In the genomic region with DNA sequence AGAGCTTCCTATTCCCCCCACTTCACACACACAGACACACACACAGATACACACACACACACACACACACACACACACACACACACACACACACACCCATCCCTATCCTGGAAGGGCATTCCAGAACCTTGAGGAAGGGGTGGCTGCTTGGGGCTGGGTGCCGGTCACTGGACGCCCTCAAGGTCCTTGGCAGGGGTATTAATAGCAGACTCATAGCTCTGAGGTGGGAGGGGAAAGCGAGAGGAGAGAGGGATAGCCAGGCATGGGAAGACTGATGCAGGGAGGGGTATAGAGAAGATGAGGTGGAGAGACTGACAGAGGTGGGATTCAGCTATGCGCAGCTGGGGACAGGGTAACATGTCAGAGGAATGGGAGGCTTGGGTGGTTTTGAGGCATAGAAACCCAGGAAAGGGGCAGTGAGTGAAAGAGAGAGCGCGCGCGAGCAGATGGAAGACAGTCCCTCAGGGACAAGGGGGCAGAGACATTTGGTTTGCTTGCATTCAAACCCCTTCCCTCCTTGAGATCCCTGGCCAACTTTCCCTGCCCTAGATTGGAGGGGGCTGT, we compare ENCODE assay signal across 9 mouse cellular contexts. TPM values are rescaled to one million over a fixed set of nuclear protein-coding genes. Genes with fewer than 3 reads are reported as not detected.
DNase-seq lines count a peak whose midpoint lies in the region; ATAC-seq and TF ChIP-seq lines count a peak whose summit lies in the region.
"Had no signal": no experiment of that assay in that cellular context is flagged by ENCODE, and none has a peak within 500 bp of the region (broad histone marks: within the 10 kb centered on the region; RNA-seq: fewer than 3 reads in every experiment).

No protein-coding gene starts in this region.

- no peak for TF ChIP-seq CTCF in midbrain, postnatal 0 days (IDR thresholded peaks at IDR 0.05)

- no peaks in the 10 kb centered on the region for H3K9me3 ChIP-seq in heart, embryonic 16.5 days (replicated peaks; ENCODE audit: control insufficient read depth, low read length)
- H3K9me3 ChIP-seq in embryonic facial prominence, embryonic 13.5 days = no peaks in the 10 kb centered on the region
- H3K9me3 ChIP-seq in hindbrain, embryonic 12.5 days (replicated peaks) = no peaks in the 10 kb centered on the region
- no peaks in the 10 kb centered on the region for H3K9me3 ChIP-seq in midbrain, postnatal 0 days (ENCODE audit: low read length)

- H3K27ac ChIP-seq in heart, embryonic 16.5 days (ENCODE audit: low read length) = no peak overlapping the region
- H3K27ac ChIP-seq in embryonic facial prominence, embryonic 13.5 days = no peak overlapping the region
- H3K27ac ChIP-seq in hindbrain, embryonic 12.5 days = 0 out of 2 replicates have a peak overlapping the region, but pooled peaks have one; percentile 12
- H3K27ac ChIP-seq in midbrain, postnatal 0 days (ENCODE audit: low read depth, low read length) = peak overlapping the region; percentile 70
- H3K27ac ChIP-seq: macrophage had no signal

- WGBS in heart, embryonic 16.5 days = 17% methylated on average over 8 of the region's 8 CpGs
- WGBS in embryonic facial prominence, embryonic 13.5 days = 17% methylated on average over 8 of the region's 8 CpGs
- WGBS in hindbrain, embryonic 12.5 days = 18% methylated on average over 8 of the region's 8 CpGs
- 6% methylated on average over 8 of the region's 8 CpGs for WGBS in midbrain, postnatal 0 days

- ATAC-seq in heart, embryonic 16.5 days (replicated peaks; ENCODE audit: extremely low read depth, insufficient read depth, low FRiP score) = no peak
- ATAC-seq in embryonic facial prominence, embryonic 13.5 days (ENCODE audit: insufficient number of reproducible peaks, insufficient read depth, low FRiP score, low TSS enrichment, low read depth) = no peak
- ATAC-seq in hindbrain, embryonic 12.5 days (ENCODE audit: low FRiP score) = no peak
- no peak for ATAC-seq in midbrain, postnatal 0 days (ENCODE audit: low FRiP score)
- ATAC-seq in megakaryocyte-erythroid progenitor cell, adult 5-6 weeks (replicated peaks; ENCODE audit: low FRiP score, low TSS enrichment, poor library complexity, severe bottlenecking) = no peak

- no peak for DNase-seq in heart, postnatal 36 days
- peak; percentile 48 for DNase-seq in midbrain, postnatal 0 days (ENCODE audit: low spot score)
- DNase-seq in T-cell, adult 2 months (ENCODE audit: low spot score) = no peak
- DNase-seq in layer of hippocampus, adult 9-10 months (ENCODE audit: low spot score) = no peak

- peak overlapping the region; percentile 61 for H3K9ac ChIP-seq in heart, embryonic 16.5 days (ENCODE audit: low read length)
- H3K9ac ChIP-seq in embryonic facial prominence, embryonic 13.5 days = peak overlapping the region; percentile 59
- peak overlapping the region; percentile 67 for H3K9ac ChIP-seq in hindbrain, embryonic 12.5 days
- H3K9ac ChIP-seq in midbrain, postnatal 0 days (replicated peaks; ENCODE audit: low read length, poor library complexity, severe bottlenecking) = peak overlapping the region; percentile 91

- H3K4me2 ChIP-seq in heart, embryonic 16.5 days (ENCODE audit: low read depth, low read length) = peak overlapping the region; percentile 59
- H3K4me2 ChIP-seq in embryonic facial prominence, embryonic 13.5 days = peak overlapping the region; percentile 70
- H3K4me2 ChIP-seq in hindbrain, embryonic 12.5 days (replicated peaks) = peak overlapping the region; percentile 82
- H3K4me2 ChIP-seq in midbrain, postnatal 0 days (ENCODE audit: low read depth, low read length, poor library complexity, severe bottlenecking) = peak overlapping the region; percentile 88

- H3K4me1 ChIP-seq in heart, embryonic 16.5 days (ENCODE audit: control insufficient read depth, insufficient read depth, low read length) = peaks cover 27% of the 10 kb centered on the region
- H3K4me1 ChIP-seq in embryonic facial prominence, embryonic 13.5 days = peaks cover 45% of the 10 kb centered on the region
- H3K4me1 ChIP-seq in hindbrain, embryonic 12.5 days = peaks cover 58% of the 10 kb centered on the region
- peaks cover 20% of the 10 kb centered on the region for H3K4me1 ChIP-seq in midbrain, postnatal 0 days (ENCODE audit: insufficient read depth, low read length)

- H3K27me3 ChIP-seq in heart, embryonic 16.5 days (ENCODE audit: control insufficient read depth, insufficient read depth, low read length) = peaks cover 41% of the 10 kb centered on the region
- peaks cover 53% of the 10 kb centered on the region for H3K27me3 ChIP-seq in embryonic facial prominence, embryonic 13.5 days
- peaks cover 56% of the 10 kb centered on the region for H3K27me3 ChIP-seq in hindbrain, embryonic 12.5 days
- no peaks in the 10 kb centered on the region for H3K27me3 ChIP-seq in midbrain, postnatal 0 days (ENCODE audit: insufficient read depth, low read length)

- peak overlapping the region; percentile 28 for H3K4me3 ChIP-seq in heart, embryonic 16.5 days (ENCODE audit: low read length)
- peak overlapping the region; percentile 36 for H3K4me3 ChIP-seq in embryonic facial prominence, embryonic 13.5 days
- H3K4me3 ChIP-seq in hindbrain, embryonic 12.5 days = peak overlapping the region; percentile 39
- H3K4me3 ChIP-seq in midbrain, postnatal 0 days (ENCODE audit: low read depth, low read length) = peak overlapping the region; percentile 71

- H3K36me3 ChIP-seq in heart, embryonic 16.5 days (ENCODE audit: control insufficient read depth, insufficient read depth) = peaks cover 2% of the 10 kb centered on the region; the same call in 1 of the 2 replicates
- H3K36me3 ChIP-seq in embryonic facial prominence, embryonic 13.5 days = peaks cover 2% of the 10 kb centered on the region; the same call in 1 of the 2 replicates
- 0 out of 2 replicates have a peak, but pooled peaks cover 2% of the 10 kb centered on the region for H3K36me3 ChIP-seq in hindbrain, embryonic 12.5 days
- H3K36me3 ChIP-seq in midbrain, postnatal 0 days (ENCODE audit: insufficient read depth, low read length) = no peaks in the 10 kb centered on the region

- intact Hi-C loops in heart, postnatal 36 days (cut with DNase I) = loop anchor here (10.0 kb wide), 1 partner anchor 1056 kb away; no protein-coding TSS in a partner anchor

RNA-seq across cellular contexts. Expression of a gene that starts 3.4 kb away (rescaled TPM):
- 64.9 and 76.1 TPM in 2 replicates for polyA plus RNA-seq in heart, embryonic 16.5 days (2015; fragmentation: Nextera tagmentation; extraction: Ambion mirVana)
- 100 to 1,000 TPM; 118 TPM for total RNA-seq in heart, postnatal 36 days (2021)
- polyA plus RNA-seq in embryonic facial prominence, embryonic 13.5 days (2015; fragmentation: Nextera tagmentation; extraction: Ambion mirVana) = 62.6 and 74.4 TPM in 2 replicates
- 43.5 and 45.6 TPM in 2 replicates for polyA plus RNA-seq in hindbrain, embryonic 12.5 days (2016; fragmentation: Nextera tagmentation; extraction: Ambion mirVana)
- 170 and 207 TPM in 2 replicates for total RNA-seq in midbrain, postnatal 0 days (2014; rRNA removed)
- polyA plus RNA-seq in midbrain, postnatal 0 days (2015; fragmentation: Nextera tagmentation; extraction: Ambion mirVana) = 52.0 and 54.8 TPM in 2 replicates
- total RNA-seq in megakaryocyte-erythroid progenitor cell, adult 5-6 weeks (2014; fragmentation: Nextera tagmentation) = 76.7 and 91.3 TPM in 2 replicates
- 44.4 and 50.2 TPM in 2 replicates for total RNA-seq in megakaryocyte-erythroid progenitor cell, adult 5-6 weeks (2017)

RNA-seq across cellular contexts. Expression of a gene that starts 9.0 kb away (rescaled TPM):
- polyA plus RNA-seq in heart, embryonic 16.5 days (2015; fragmentation: Nextera tagmentation; extraction: Ambion mirVana) = 0.14 and 0.17 TPM in 2 replicates
- total RNA-seq in heart, postnatal 36 days (2021) = under 1 TPM; 0.38 to 0.44 TPM
- polyA plus RNA-seq in embryonic facial prominence, embryonic 13.5 days (2015; fragmentation: Nextera tagmentation; extraction: Ambion mirVana) = 0.56 and 0.72 TPM in 2 replicates
- polyA plus RNA-seq in hindbrain, embryonic 12.5 days (2016; fragmentation: Nextera tagmentation; extraction: Ambion mirVana) = 1.6 TPM in 2 replicates
- 51.6 and 51.7 TPM in 2 replicates for total RNA-seq in midbrain, postnatal 0 days (2014; rRNA removed)
- 5.4 and 6.6 TPM in 2 replicates for polyA plus RNA-seq in midbrain, postnatal 0 days (2015; fragmentation: Nextera tagmentation; extraction: Ambion mirVana)
- 0.92 TPM in 1 of 2 replicates, not detected in the other for total RNA-seq in megakaryocyte-erythroid progenitor cell, adult 5-6 weeks (2014; fragmentation: Nextera tagmentation)
- 0.23 TPM in 1 of 2 replicates, not detected in the other for total RNA-seq in megakaryocyte-erythroid progenitor cell, adult 5-6 weeks (2017)
- polyA plus RNA-seq: macrophage had no signal

RNA-seq across cellular contexts. Expression of a gene that starts 27.3 kb away (rescaled TPM):
- 0.91 and 1.4 TPM in 2 replicates for polyA plus RNA-seq in heart, embryonic 16.5 days (2015; fragmentation: Nextera tagmentation; extraction: Ambion mirVana)
- total RNA-seq in heart, postnatal 36 days (2021) = not detected
- polyA plus RNA-seq in embryonic facial prominence, embryonic 13.5 days (2015; fragmentation: Nextera tagmentation; extraction: Ambion mirVana) = 0.41 TPM in 1 of 2 replicates, not detected in the other
- polyA plus RNA-seq in hindbrain, embryonic 12.5 days (2016; fragmentation: Nextera tagmentation; extraction: Ambion mirVana) = 0.52 TPM in 1 of 2 replicates, not detected in the other
- 0.38 TPM in 1 of 2 replicates, not detected in the other for total RNA-seq in midbrain, postnatal 0 days (2014; rRNA removed)
- 0.25 and 0.30 TPM in 2 replicates for polyA plus RNA-seq in midbrain, postnatal 0 days (2015; fragmentation: Nextera tagmentation; extraction: Ambion mirVana)
- total RNA-seq in megakaryocyte-erythroid progenitor cell, adult 5-6 weeks (2014; fragmentation: Nextera tagmentation) = not detected in 2 replicates
- not detected in 2 replicates for total RNA-seq in megakaryocyte-erythroid progenitor cell, adult 5-6 weeks (2017)
- polyA plus RNA-seq: macrophage had no signal

RNA-seq across cellular contexts. Expression of a gene that starts 27.6 kb away (rescaled TPM):
- polyA plus RNA-seq in heart, embryonic 16.5 days (2015; fragmentation: Nextera tagmentation; extraction: Ambion mirVana) = 8.8 TPM in 2 replicates
- total RNA-seq in heart, postnatal 36 days (2021) = 100 to 1,000 TPM; 115 to 120 TPM
- 7.1 and 7.2 TPM in 2 replicates for polyA plus RNA-seq in embryonic facial prominence, embryonic 13.5 days (2015; fragmentation: Nextera tagmentation; extraction: Ambion mirVana)
- polyA plus RNA-seq in hindbrain, embryonic 12.5 days (2016; fragmentation: Nextera tagmentation; extraction: Ambion mirVana) = 3.4 and 5.2 TPM in 2 replicates
- total RNA-seq in midbrain, postnatal 0 days (2014; rRNA removed) = 27.4 and 41.6 TPM in 2 replicates
- polyA plus RNA-seq in midbrain, postnatal 0 days (2015; fragmentation: Nextera tagmentation; extraction: Ambion mirVana) = 5.5 and 5.6 TPM in 2 replicates
- 9.1 and 10.3 TPM in 2 replicates for total RNA-seq in megakaryocyte-erythroid progenitor cell, adult 5-6 weeks (2014; fragmentation: Nextera tagmentation)
- 7.3 and 11.3 TPM in 2 replicates for total RNA-seq in megakaryocyte-erythroid progenitor cell, adult 5-6 weeks (2017)

RNA-seq across cellular contexts. Expression of a gene that starts 38.4 kb away (rescaled TPM):
- 38.1 and 40.2 TPM in 2 replicates for polyA plus RNA-seq in heart, embryonic 16.5 days (2015; fragmentation: Nextera tagmentation; extraction: Ambion mirVana)
- 10 to 100 TPM; 11.5 to 11.6 TPM for total RNA-seq in heart, postnatal 36 days (2021)
- 62.7 and 74.0 TPM in 2 replicates for polyA plus RNA-seq in embryonic facial prominence, embryonic 13.5 days (2015; fragmentation: Nextera tagmentation; extraction: Ambion mirVana)
- 43.2 and 45.8 TPM in 2 replicates for polyA plus RNA-seq in hindbrain, embryonic 12.5 days (2016; fragmentation: Nextera tagmentation; extraction: Ambion mirVana)
- total RNA-seq in midbrain, postnatal 0 days (2014; rRNA removed) = 31.3 and 34.2 TPM in 2 replicates
- polyA plus RNA-seq in midbrain, postnatal 0 days (2015; fragmentation: Nextera tagmentation; extraction: Ambion mirVana) = 48.7 and 52.9 TPM in 2 replicates
- 45.7 and 67.7 TPM in 2 replicates for total RNA-seq in megakaryocyte-erythroid progenitor cell, adult 5-6 weeks (2014; fragmentation: Nextera tagmentation)
- 22.1 and 39.4 TPM in 2 replicates for total RNA-seq in megakaryocyte-erythroid progenitor cell, adult 5-6 weeks (2017)

Comparison
In these comparisons a context has a peak if more than half of its experiments do, and no peak if none do; other contexts are left out.
1. H3K27ac ChIP-seq: peak in hindbrain, embryonic 12.5 days (single experiment) and midbrain, postnatal 0 days (single experiment); none in heart, embryonic 16.5 days (single experiment) and embryonic facial prominence, embryonic 13.5 days (single experiment).
2. Peak in every context shown above with its lines, with median percentiles within 50 percentile points of each other: H3K4me2 ChIP-seq, H3K4me3 ChIP-seq and H3K9ac ChIP-seq.